Comparison of ENCODE assay signal across 8 mouse cellular contexts in genomic region chr5:123683377-123684220, GRCm38 (mm10). TPM values are rescaled to one million over a fixed set of nuclear protein-coding genes. Genes with fewer than 3 reads are reported as not detected.
DNase-seq lines count a peak whose midpoint lies in the region; ATAC-seq and TF ChIP-seq lines count a peak whose summit lies in the region.

No protein-coding gene starts in this region.

- 1% methylated on average over 88 of the region's 92 CpGs for WGBS in cerebellum, adult 2 months
- WGBS in forebrain, postnatal 0 days, result 1% methylated on average over 73 of the region's 92 CpGs
- under 1% methylated on average over 60 of the region's 92 CpGs for WGBS in hindbrain, embryonic 12.5 days
- WGBS in limb, embryonic 11.5 days, result under 1% methylated on average over 75 of the region's 92 CpGs
- under 1% methylated on average over 66 of the region's 92 CpGs for WGBS in midbrain, embryonic 11.5 days
- WGBS in spleen, adult 2 months, result 1% methylated on average over 91 of the region's 92 CpGs

- peak overlapping the region; percentile 98 for H3K9ac ChIP-seq in forebrain, postnatal 0 days
- peak overlapping the region; percentile 99 for H3K9ac ChIP-seq in hindbrain, embryonic 12.5 days
- peak overlapping the region; percentile 98 for H3K9ac ChIP-seq in limb, embryonic 11.5 days (ENCODE audit: low read length)
- H3K9ac ChIP-seq in midbrain, embryonic 11.5 days (ENCODE audit: low read length), result peak overlapping the region; percentile 99

- H3K9me3 ChIP-seq in forebrain, postnatal 0 days (ENCODE audit: low read length), result no peaks in the 10 kb centered on the region
- no peaks in the 10 kb centered on the region for H3K9me3 ChIP-seq in hindbrain, embryonic 12.5 days (replicated peaks)
- H3K9me3 ChIP-seq in limb, embryonic 11.5 days (ENCODE audit: control insufficient read depth, low read length), result no peaks in the 10 kb centered on the region
- no peaks in the 10 kb centered on the region for H3K9me3 ChIP-seq in midbrain, embryonic 11.5 days (ENCODE audit: control insufficient read depth, low read length)

- H3K4me2 ChIP-seq in forebrain, postnatal 0 days (ENCODE audit: low read depth), result peak overlapping the region; percentile 73
- H3K4me2 ChIP-seq in hindbrain, embryonic 12.5 days (replicated peaks), result peak overlapping the region; percentile 70
- peak overlapping the region; percentile 71 for H3K4me2 ChIP-seq in limb, embryonic 11.5 days (ENCODE audit: low read depth, severe bottlenecking)
- H3K4me2 ChIP-seq in midbrain, embryonic 11.5 days, result peak overlapping the region; percentile 66

- no peaks in the 10 kb centered on the region for H3K27me3 ChIP-seq in cerebellum, adult 2 months (ENCODE audit: control insufficient read depth, insufficient read depth, low read length)
- no peaks in the 10 kb centered on the region for H3K27me3 ChIP-seq in forebrain, postnatal 0 days (ENCODE audit: insufficient read depth, low read length)
- no peaks in the 10 kb centered on the region for H3K27me3 ChIP-seq in hindbrain, embryonic 12.5 days
- no peaks in the 10 kb centered on the region for H3K27me3 ChIP-seq in limb, embryonic 11.5 days (ENCODE audit: control insufficient read depth, insufficient read depth, low read length)
- H3K27me3 ChIP-seq in midbrain, embryonic 11.5 days (ENCODE audit: control insufficient read depth, insufficient read depth, low read length), result no peaks in the 10 kb centered on the region
- H3K27me3 ChIP-seq in spleen, adult 2 months (ENCODE audit: control insufficient read depth, insufficient read depth, low read length), result peaks cover 4% of the 10 kb centered on the region

- DNase-seq in layer of hippocampus, adult 2 months (ENCODE audit: low spot score in 2 of 2), result peak in 1 of 2 experiments; percentile 33
- DNase-seq in layer of hippocampus, adult 9-10 months (ENCODE audit: low spot score), result no peak
- DNase-seq in cerebellum, adult 2 months, result peak; percentile 81 to 83
- DNase-seq in forebrain, postnatal 0 days, result peak; percentile 63
- peak; percentile 78 for DNase-seq in limb, embryonic 11.5 days (ENCODE audit: low spot score)
- peak; percentile 97 for DNase-seq in midbrain, embryonic 11.5 days (ENCODE audit: low spot score, missing footprints)
- peak in 1 of 2 experiments; percentile 21 for DNase-seq in spleen, adult 2 months (ENCODE audit: low read depth in 1 of 2, low spot score in 2 of 2)

- H3K36me3 ChIP-seq in forebrain, postnatal 0 days (ENCODE audit: insufficient read depth), result no peaks in the 10 kb centered on the region
- no peaks in the 10 kb centered on the region for H3K36me3 ChIP-seq in hindbrain, embryonic 12.5 days
- H3K36me3 ChIP-seq in limb, embryonic 11.5 days (ENCODE audit: control insufficient read depth, insufficient read depth, low read length), result no peaks in the 10 kb centered on the region
- no peaks in the 10 kb centered on the region for H3K36me3 ChIP-seq in midbrain, embryonic 11.5 days (ENCODE audit: control insufficient read depth, insufficient read depth, low read length)
- H3K36me3 ChIP-seq in spleen, adult 2 months (ENCODE audit: control insufficient read depth, insufficient read depth, low read length), result no peaks in the 10 kb centered on the region

- TF ChIP-seq POLR2A in cerebellum, adult 2 months (IDR thresholded peaks at IDR 0.05; ENCODE audit: borderline replicate concordance, insufficient read depth, low read length), result no peak
- TF ChIP-seq POLR2A in spleen, adult 2 months (IDR thresholded peaks at IDR 0.05; ENCODE audit: low read depth, low read length), result no peak

- peak overlapping the region; percentile 91 for H3K27ac ChIP-seq in layer of hippocampus, adult 2 months
- H3K27ac ChIP-seq in cerebellum, adult 2 months (ENCODE audit: insufficient read depth, low read length), result peak overlapping the region; percentile 84
- peak overlapping the region; percentile 100 for H3K27ac ChIP-seq in forebrain, postnatal 0 days (ENCODE audit: low read depth, low read length)
- peak overlapping the region; percentile 99 for H3K27ac ChIP-seq in hindbrain, embryonic 12.5 days
- peak overlapping the region; percentile 91 for H3K27ac ChIP-seq in limb, embryonic 11.5 days (replicated peaks; ENCODE audit: low read depth, low read length)
- H3K27ac ChIP-seq in midbrain, embryonic 11.5 days (ENCODE audit: low read depth, low read length), result peak overlapping the region; percentile 87
- H3K27ac ChIP-seq in spleen, adult 2 months (ENCODE audit: insufficient read depth, low read length), result peak overlapping the region; percentile 87

- H3K4me1 ChIP-seq in cerebellum, adult 2 months (ENCODE audit: control insufficient read depth, insufficient read depth, low read length), result peaks cover 22% of the 10 kb centered on the region
- peaks cover 13% of the 10 kb centered on the region for H3K4me1 ChIP-seq in forebrain, postnatal 0 days (ENCODE audit: insufficient read depth)
- H3K4me1 ChIP-seq in hindbrain, embryonic 12.5 days, result peaks cover 19% of the 10 kb centered on the region
- peaks cover 12% of the 10 kb centered on the region for H3K4me1 ChIP-seq in limb, embryonic 11.5 days (ENCODE audit: control insufficient read depth, insufficient read depth, low read length)
- peaks cover 13% of the 10 kb centered on the region for H3K4me1 ChIP-seq in midbrain, embryonic 11.5 days (ENCODE audit: control insufficient read depth, insufficient read depth, low read length)
- H3K4me1 ChIP-seq in spleen, adult 2 months (ENCODE audit: control insufficient read depth, insufficient read depth, insufficient read length), result peaks cover 12% of the 10 kb centered on the region

- H3K4me3 ChIP-seq in layer of hippocampus, adult 2 months, result peak overlapping the region; percentile 86
- peak overlapping the region; percentile 72 for H3K4me3 ChIP-seq in cerebellum, adult 2 months (replicated peaks; ENCODE audit: insufficient read depth, low read depth, low read length)
- H3K4me3 ChIP-seq in forebrain, postnatal 0 days (ENCODE audit: low read depth, low read length), result peak overlapping the region; percentile 95
- H3K4me3 ChIP-seq in hindbrain, embryonic 12.5 days, result peak overlapping the region; percentile 96
- H3K4me3 ChIP-seq in limb, embryonic 11.5 days (ENCODE audit: low read depth, low read length), result peak overlapping the region; percentile 92
- peak overlapping the region; percentile 96 for H3K4me3 ChIP-seq in midbrain, embryonic 11.5 days (ENCODE audit: low read depth, low read length)
- peak overlapping the region; percentile 97 for H3K4me3 ChIP-seq in spleen, adult 2 months (ENCODE audit: extremely low read depth, insufficient read depth, insufficient read length)

- ATAC-seq in forebrain, postnatal 0 days, result peak; percentile 81
- peak; percentile 76 for ATAC-seq in hindbrain, embryonic 12.5 days (ENCODE audit: low FRiP score)
- peak; percentile 59; the same call in 1 of the 2 replicates for ATAC-seq in limb, embryonic 11.5 days (ENCODE audit: insufficient number of reproducible peaks, low FRiP score, low TSS enrichment, low read depth)
- peak; percentile 75 for ATAC-seq in midbrain, embryonic 11.5 days (ENCODE audit: low FRiP score)

- TF ChIP-seq CTCF in layer of hippocampus, adult 2 months (conservative IDR thresholded peaks at IDR 0.05), result no peak
- no peak for TF ChIP-seq CTCF in cerebellum, adult 2 months (IDR thresholded peaks at IDR 0.05; ENCODE audit: borderline replicate concordance, insufficient read depth, low read depth, low read length)
- no peak for TF ChIP-seq CTCF in forebrain, postnatal 0 days (IDR thresholded peaks at IDR 0.05; ENCODE audit: low read depth)
- TF ChIP-seq CTCF in spleen, adult 2 months (IDR thresholded peaks at IDR 0.05; ENCODE audit: extremely low read depth, insufficient read depth, insufficient read length, insufficient replicate concordance), result no peak

RNA-seq across cellular contexts. Expression of gene Clip1, which starts 0.8 kb away (rescaled TPM):
- total RNA-seq in layer of hippocampus, adult 2 months (2021), result 100 to 1,000 TPM; 136 to 144 TPM
- polyA plus RNA-seq in cerebellum, adult 2 months (2012; rRNA removed), result 117 and 128 TPM in 2 replicates
- total RNA-seq in forebrain, postnatal 0 days (2014; rRNA removed), result 89.8 and 102 TPM in 2 replicates
- 52.2 and 73.1 TPM in 2 replicates for polyA plus RNA-seq in forebrain, postnatal 0 days (2015; fragmentation: Nextera tagmentation; extraction: Ambion mirVana)
- polyA plus RNA-seq in hindbrain, embryonic 12.5 days (2016; fragmentation: Nextera tagmentation; extraction: Ambion mirVana), result 71.4 and 74.6 TPM in 2 replicates
- 37.8 and 44.9 TPM in 2 replicates for polyA plus RNA-seq in limb, embryonic 11.5 days (2014; fragmentation: Nextera tagmentation; extraction: Ambion mirVana)
- polyA plus RNA-seq in midbrain, embryonic 11.5 days (2014; fragmentation: Nextera tagmentation; extraction: Ambion mirVana), result 42.8 and 46.8 TPM in 2 replicates
- 10.8 and 11.4 TPM in 2 replicates for polyA plus RNA-seq in spleen, adult 2 months (2012; rRNA removed)

RNA-seq across cellular contexts. Expression of gene Zcchc8, which starts 37.3 kb away (rescaled TPM):
- total RNA-seq in layer of hippocampus, adult 2 months (2021), result 10 to 100 TPM; 54.4 to 56.0 TPM
- polyA plus RNA-seq in cerebellum, adult 2 months (2012; rRNA removed), result 60.4 and 63.5 TPM in 2 replicates
- 25.8 and 32.1 TPM in 2 replicates for total RNA-seq in forebrain, postnatal 0 days (2014; rRNA removed)
- polyA plus RNA-seq in forebrain, postnatal 0 days (2015; fragmentation: Nextera tagmentation; extraction: Ambion mirVana), result 39.8 and 54.1 TPM in 2 replicates
- 80.2 and 90.5 TPM in 2 replicates for polyA plus RNA-seq in hindbrain, embryonic 12.5 days (2016; fragmentation: Nextera tagmentation; extraction: Ambion mirVana)
- 100 and 106 TPM in 2 replicates for polyA plus RNA-seq in limb, embryonic 11.5 days (2014; fragmentation: Nextera tagmentation; extraction: Ambion mirVana)
- polyA plus RNA-seq in midbrain, embryonic 11.5 days (2014; fragmentation: Nextera tagmentation; extraction: Ambion mirVana), result 80.8 and 84.7 TPM in 2 replicates
- polyA plus RNA-seq in spleen, adult 2 months (2012; rRNA removed), result 18.8 and 24.4 TPM in 2 replicates
